Mouse (Mus musculus): Measurements from ENCODE around the gene Hjurp.

Hjurp gene

GRCm38 (mm10) chr1:88224029-88224776 lies 53.2 kb downstream of the Hjurp start:
- peak in 1 of 2 experiments; percentile 7 for DNase-seq (ENCODE audit: low spot score in 2 of 2)

- DNase-seq (ENCODE audit: low spot score in 2 of 2), result peak in 1 of 2 experiments; percentile 8
These were observed 53.8 kb downstream of the Hjurp start for GRCm38 (mm10) chr1:88223591-88223990.

GRCm38 (mm10) chr1:88223011-88223515 lies 54.4 kb downstream of the Hjurp start:
- DNase-seq (ENCODE audit: low spot score in 2 of 2), result peak in 1 of 2 experiments; percentile 7

- no peak for DNase-seq (ENCODE audit: low spot score in 2 of 2)
These were observed 55.2 kb downstream of the Hjurp start for GRCm38 (mm10) chr1:88222216-88222615.

GRCm38 (mm10) chr1:88220336-88220735 lies 57.1 kb downstream of the Hjurp start:
- DNase-seq (ENCODE audit: low spot score in 2 of 2), result no peak

GRCm38 (mm10) chr1:88219054-88219453 lies 58.4 kb downstream of the Hjurp start:
- no peak for DNase-seq (ENCODE audit: low spot score in 2 of 2)

GRCm38 (mm10) chr1:88218591-88218990 lies 58.8 kb downstream of the Hjurp start:
- DNase-seq (ENCODE audit: low spot score in 2 of 2), result no peak

GRCm38 (mm10) chr1:88218051-88218450 lies 59.4 kb downstream of the Hjurp start:
- DNase-seq (ENCODE audit: low spot score in 2 of 2), result no peak

GRCm38 (mm10) chr1:88217576-88217975 lies 59.9 kb downstream of the Hjurp start:
- no peak for DNase-seq (ENCODE audit: low spot score in 2 of 2)

GRCm38 (mm10) chr1:88217144-88217543 lies 60.3 kb downstream of the Hjurp start:
- no peak for DNase-seq (ENCODE audit: low spot score in 2 of 2)

- no peak for DNase-seq (ENCODE audit: low spot score in 2 of 2)
These were observed 60.9 kb downstream of the Hjurp start for GRCm38 (mm10) chr1:88216551-88216950.

GRCm38 (mm10) chr1:88215466-88216380 lies 61.7 kb downstream of the Hjurp start:
- DNase-seq (ENCODE audit: low spot score in 2 of 2), result no peak

GRCm38 (mm10) chr1:88214462-88214952 lies 62.9 kb downstream of the Hjurp start:
- no peak for DNase-seq (ENCODE audit: low spot score in 2 of 2)

GRCm38 (mm10) chr1:88213766-88214461 lies 63.5 kb downstream of the Hjurp start:
- no peak for DNase-seq (ENCODE audit: low spot score in 2 of 2)

GRCm38 (mm10) chr1:88213061-88213460 lies 64.4 kb downstream of the Hjurp start:
- no peak for DNase-seq (ENCODE audit: low spot score in 2 of 2)
